Mouse (Mus musculus): ENCODE measurements around the gene Dab1.

GRCm38 (mm10) chr4:104337279-104337678, 718.1 kb downstream of the Dab1 start:
- TF ChIP-seq CTCF (IDR thresholded peaks at IDR 0.05; ENCODE audit: extremely low read depth, insufficient read depth, insufficient read length, insufficient replicate concordance) = no peak
- TF ChIP-seq POLR2A (IDR thresholded peaks at IDR 0.05; ENCODE audit: low read depth, low read length) = no peak

Measured in spleen, adult 2 months (tissue).